ENCODE assay signal across 8 mouse cellular contexts in the genomic region with DNA sequence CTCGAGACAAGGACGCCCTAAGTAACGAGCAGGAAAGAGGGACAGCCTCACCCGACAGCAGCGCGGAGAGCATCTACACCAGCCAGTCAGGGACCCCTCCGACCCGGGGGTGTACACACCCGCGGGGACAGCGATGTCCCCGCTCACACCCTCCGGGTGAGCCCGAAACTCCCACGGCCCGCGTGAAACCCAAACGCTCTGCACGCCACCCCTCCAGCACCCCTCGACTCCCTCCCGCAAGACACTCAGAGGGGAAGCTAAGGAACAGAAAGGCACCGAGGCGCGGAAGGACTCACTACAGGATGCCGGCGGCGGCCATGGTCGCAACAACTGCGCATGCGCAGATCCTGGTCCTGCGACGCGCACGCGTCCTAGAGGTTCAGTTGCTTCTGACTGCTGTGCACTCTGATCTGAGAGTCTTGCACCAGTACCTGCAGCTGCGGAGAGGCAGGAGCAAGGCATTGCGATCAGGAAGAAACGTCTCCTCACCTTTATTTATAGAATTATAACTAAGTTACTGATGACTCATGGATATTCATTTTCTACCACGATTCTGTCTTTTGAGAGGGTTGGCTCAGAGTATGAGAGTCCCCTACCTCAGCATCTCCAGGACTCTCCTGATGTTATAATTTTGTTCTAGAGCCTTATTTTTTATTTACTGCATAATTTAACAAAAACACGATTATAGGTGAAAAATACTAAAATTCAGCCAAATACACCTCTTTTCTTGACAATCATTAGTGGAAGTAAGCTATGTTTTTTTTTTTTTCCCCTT. TPM values are rescaled to one million over a fixed set of nuclear protein-coding genes. Genes with fewer than 3 reads are reported as not detected.
DNase-seq lines count a peak whose midpoint lies in the region; ATAC-seq and TF ChIP-seq lines count a peak whose summit lies in the region.

A gene (minus strand): TSS at position 338 of the 775 bp plus-strand sequence.

- peak within 1 kb of the TSS; percentile 63 for H3K4me3 ChIP-seq in cortical plate, adult 2 months (ENCODE audit: insufficient read depth, low read length)

- peak; percentile 98 for ATAC-seq in activated CD4-positive, CD25-positive, alpha-beta regulatory T cell, adult 4 months
- ATAC-seq in megakaryocyte-erythroid progenitor cell, adult 5-6 weeks (replicated peaks; ENCODE audit: low FRiP score, low TSS enrichment, poor library complexity, severe bottlenecking): peak; percentile 99

- peak within 1 kb of the TSS; percentile 51; the same call in 1 of the 2 replicates for H3K27ac ChIP-seq in cortical plate, adult 2 months (ENCODE audit: insufficient read depth, low read length)

- DNase-seq in gastrocnemius, adult 8-10 months (ENCODE audit: low spot score in 2 of 2): peak; percentile 70 to 77
- peak; percentile 97 for DNase-seq in induced T-regulatory cell, adult 2 months (ENCODE audit: low read depth)
- peak; percentile 90 to 95 for DNase-seq in left cerebral cortex, postnatal 10 days (ENCODE audit: extremely low spot score in 1 of 2, low spot score in 2 of 2)
- DNase-seq in right cerebral cortex, postnatal 25 days: peak; percentile 95
- DNase-seq in urinary bladder, postnatal 4 days (ENCODE audit: low spot score in 2 of 2): peak; percentile 84 to 90

- H3K4me1 ChIP-seq in cortical plate, adult 2 months (ENCODE audit: control insufficient read depth, insufficient read depth, low read length): no peaks in the 10 kb centered on the region

- intact Hi-C loops in left cerebral cortex, postnatal 10 days (cut with DNase I): no loop called here

- no peak for TF ChIP-seq CTCF in cortical plate, adult 2 months (IDR thresholded peaks at IDR 0.05; ENCODE audit: extremely low read depth, insufficient read depth, low read length)

- TF ChIP-seq POLR2A in cortical plate, adult 2 months (IDR thresholded peaks at IDR 0.05; ENCODE audit: extremely low read depth, insufficient read depth, low read length): peak; percentile 93

RNA-seq across cellular contexts. Expression of the gene that starts here (rescaled TPM):
- 10 to 100 TPM; 16.8 to 20.2 TPM for polyA plus RNA-seq in activated CD4-positive, CD25-positive, alpha-beta regulatory T cell, adult 4 months (2017; shearing (Covaris generic))
- polyA plus RNA-seq in cortical plate, adult 2 months (2012; rRNA removed): 15.9 and 19.1 TPM in 2 replicates
- total RNA-seq in gastrocnemius, adult 8-10 months (2022): 1 to 10 TPM; 2.9 to 5.8 (median 4.5) TPM
- total RNA-seq in left cerebral cortex, postnatal 10 days (2021): 10 to 100 TPM; 20.2 to 20.9 TPM
- total RNA-seq in megakaryocyte-erythroid progenitor cell, adult 5-6 weeks (2014; fragmentation: Nextera tagmentation): 12.3 and 14.0 TPM in 2 replicates
- total RNA-seq in megakaryocyte-erythroid progenitor cell, adult 5-6 weeks (2017): 7.8 TPM in 2 replicates

Comparison
In these comparisons a context has a peak if more than half of its experiments do, and no peak if none do; other contexts are left out.
1. Peak in every context shown above with its lines: DNase-seq, ATAC-seq, H3K4me3 ChIP-seq and H3K27ac ChIP-seq.